Mouse (Mus musculus) testis, adult 10 weeks (tissue): Measurements from ENCODE around the gene Tctex1d4. TPM values are rescaled to one million over a fixed set of nuclear protein-coding genes. Genes with fewer than 3 reads are reported as not detected.

Source experiments
- polyA plus RNA-seq: library from polyadenylated mRNA; stranded (reverse); fragments of 350-450 nt; fragmentation: Illumina TruSeq; extraction: RNeasy Lipid Tissue Mini Kit (QIAGEN cat#74804); gene quantifications from one replicate; pipeline ENCODE4 v1.2.3, GENCODE M21; 2014; ENCODE audit warnings: low read depth, low replicate concordance

The Tctex1d4 gene
- not detected for polyA plus RNA-seq

DNA sequence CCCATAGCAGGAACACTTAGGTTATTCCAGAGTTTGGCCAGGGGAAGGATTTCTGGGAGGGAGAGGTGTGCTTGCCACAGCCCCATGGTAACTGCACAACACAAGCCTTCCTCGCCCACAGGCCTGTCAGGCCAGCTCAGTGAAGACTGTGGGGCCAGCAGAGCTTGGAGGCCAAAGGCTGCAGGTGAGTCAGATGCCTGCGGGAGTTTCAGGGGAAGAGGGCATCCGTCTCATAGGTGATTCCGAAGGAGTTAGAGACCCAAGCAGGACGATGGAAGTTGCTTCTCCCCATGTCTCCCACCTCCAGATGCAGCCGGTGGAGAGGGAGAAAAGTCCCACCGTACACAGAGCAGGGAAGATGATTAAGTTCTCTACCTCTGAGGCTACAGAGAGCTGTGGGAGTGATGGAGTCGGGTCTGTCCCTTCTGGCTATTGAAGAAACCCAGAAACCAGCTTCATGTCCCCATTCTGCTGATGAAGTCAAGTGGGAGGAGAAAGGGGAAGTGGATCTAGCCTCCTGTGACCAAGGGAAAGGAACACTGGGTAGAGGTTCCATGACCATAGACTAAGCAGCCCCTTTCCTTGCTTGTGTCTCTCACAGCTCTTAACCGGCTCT is at the start of gene Tctex1d4:
Gene Tctex1d4, plus strand, starts transcription at position 120 of the 616 bp plus-strand sequence.

DNA sequence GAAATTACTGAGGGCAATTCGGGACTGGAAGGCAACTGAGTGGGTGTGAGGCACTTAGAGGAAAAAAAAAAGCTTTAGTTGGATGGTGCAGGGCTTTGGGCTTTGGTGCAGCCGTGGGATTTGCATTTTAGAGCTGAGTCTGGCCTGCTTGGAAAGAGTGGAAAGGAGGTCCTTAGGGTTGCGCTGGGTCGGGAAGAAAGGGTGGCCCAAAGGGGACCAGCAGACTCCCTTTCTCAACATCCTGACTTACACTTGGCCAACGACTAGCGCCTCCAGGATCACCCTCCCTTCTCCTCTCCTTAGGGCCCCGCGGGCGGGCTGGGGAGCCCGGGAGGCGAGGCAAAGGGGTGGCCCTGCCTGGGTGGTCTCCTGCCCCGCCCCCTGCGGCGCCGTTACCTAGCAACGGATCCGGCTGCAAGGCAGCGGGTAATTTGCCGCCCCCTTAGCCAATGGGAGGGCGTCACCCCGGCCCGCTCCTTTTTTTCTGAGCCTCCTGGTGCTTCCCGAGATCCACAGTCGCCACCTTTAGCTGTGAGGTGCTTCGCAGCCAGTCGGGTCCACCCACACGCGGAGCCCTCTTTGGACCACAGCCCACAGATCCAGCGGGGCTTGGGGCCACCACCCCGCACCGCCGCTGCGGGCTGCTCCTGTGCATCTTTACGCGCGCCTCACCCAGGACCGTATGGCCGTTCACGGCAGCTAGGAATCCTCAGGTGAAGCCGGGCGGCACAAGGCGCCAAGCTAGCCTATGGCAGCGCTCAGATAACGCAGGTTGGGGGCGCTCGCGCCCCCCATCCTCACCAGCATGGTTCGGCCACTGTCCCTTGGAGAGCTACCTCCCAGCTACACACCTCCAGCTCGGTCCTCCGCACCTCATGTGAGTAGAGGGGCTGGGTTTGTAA is 30.8 kb upstream of the Tctex1d4 start, which contains the start of gene Ptch2:
Gene Ptch2, plus strand, starts transcription at position 525 of the 902 bp plus-strand sequence.

DNA sequence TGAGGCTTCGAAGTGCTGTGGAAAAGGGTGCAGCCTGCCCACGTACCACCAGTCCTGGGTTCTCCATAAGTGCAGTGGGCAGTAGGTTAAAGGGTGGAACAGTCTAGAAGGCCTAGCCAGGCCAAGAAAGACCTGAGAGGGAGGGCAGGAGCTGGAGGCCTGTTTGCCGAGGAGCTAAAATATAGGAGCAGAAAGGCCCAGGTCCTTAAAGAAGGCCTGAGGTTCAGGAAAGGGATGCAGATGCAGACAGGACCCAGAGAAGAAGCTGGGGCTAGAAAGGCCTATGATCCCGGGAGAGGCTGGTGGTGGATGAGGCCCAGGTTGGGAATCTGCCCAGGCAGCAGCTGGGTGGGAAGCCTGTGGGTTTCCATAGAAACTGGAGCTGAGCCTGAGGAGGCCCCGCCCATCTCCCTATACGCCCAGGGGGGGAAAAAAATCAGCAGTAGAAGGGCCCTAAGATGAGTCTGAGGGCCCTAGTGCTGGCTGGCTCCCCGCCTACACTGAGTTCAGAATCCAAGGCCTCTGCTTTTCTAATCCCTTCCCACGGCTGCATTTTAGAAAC is 1.2 kb upstream of the Tctex1d4 start, which contains the start of gene Btbd19:
Gene Btbd19, minus strand, starts transcription at position 378 of the 562 bp plus-strand sequence.

DNA sequence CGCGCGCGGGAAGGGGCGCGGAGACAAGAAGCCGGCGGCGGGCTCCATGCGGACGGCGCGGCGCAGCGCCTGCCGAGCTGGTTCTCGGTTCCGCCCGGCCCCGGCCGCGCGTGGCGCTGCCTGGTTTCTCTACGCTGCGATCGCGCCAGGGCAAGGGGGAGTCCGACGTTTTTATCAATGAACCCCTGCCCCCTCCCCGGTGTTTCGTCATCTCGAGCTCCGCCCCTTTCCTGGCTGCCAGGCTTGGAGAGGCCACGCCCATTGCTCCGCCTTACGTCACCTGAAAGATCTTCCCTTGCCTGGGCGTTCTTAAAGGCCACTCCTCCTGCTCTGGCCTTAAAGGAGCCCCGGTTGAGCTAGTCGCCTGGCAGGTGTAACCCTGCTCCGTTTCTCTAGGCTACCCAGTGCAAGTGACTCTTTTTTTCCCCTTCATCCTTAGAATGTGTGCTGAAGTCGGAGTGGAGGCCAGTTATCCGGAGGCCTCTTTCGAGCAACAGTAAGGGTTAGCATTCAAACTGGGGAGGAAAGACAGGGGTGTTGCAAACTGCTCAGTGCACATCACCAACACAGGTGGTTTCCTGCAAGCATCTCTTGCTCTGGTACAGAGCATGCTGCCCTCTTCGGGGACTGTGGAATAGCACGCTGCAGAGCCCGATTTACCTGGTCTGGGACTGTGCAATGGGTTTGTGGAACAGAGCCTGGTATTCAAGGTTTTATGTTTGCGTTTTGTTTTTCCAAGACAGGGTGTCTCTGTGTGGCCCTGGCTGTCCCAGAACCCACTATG is 7.4 kb downstream of the Tctex1d4 start, which contains the start of gene Plk3:
Gene Plk3, minus strand, starts transcription at position 147 of the 784 bp plus-strand sequence.

DNA sequence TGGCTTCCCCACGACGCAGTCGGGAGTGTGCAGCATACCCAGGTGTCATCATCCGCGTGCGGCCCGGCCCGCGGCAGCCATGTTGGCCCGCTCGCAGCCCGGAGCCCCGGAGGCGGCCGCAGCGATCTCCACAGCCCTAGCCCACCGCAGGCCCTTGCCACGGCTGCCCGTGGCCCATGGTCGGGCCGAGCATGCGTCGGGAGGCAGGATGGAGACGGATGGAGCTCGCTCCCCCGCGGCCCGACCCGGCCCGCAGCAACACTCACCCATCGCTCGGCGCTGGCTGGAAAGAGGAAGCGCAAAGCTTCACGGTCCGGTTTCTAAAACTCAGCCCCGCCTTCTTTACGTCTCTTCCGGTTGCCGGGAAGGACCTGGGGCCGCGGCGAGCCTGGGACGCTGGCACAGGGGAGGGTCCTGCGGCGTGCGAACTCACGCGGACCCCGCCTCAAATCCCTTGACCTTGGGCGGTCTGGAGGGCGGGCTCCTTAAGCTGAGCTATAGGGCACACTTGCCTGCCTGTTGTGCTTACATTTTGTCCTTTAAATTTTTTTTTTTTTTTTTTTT is 29.3 kb downstream of the Tctex1d4 start, which contains the start of gene Rps8:
Gene Rps8, minus strand, starts transcription at position 452 of the 564 bp plus-strand sequence.

Other genes starting within 250 kb of the Tctex1d4 start
- gene Zswim5, start 249.4 kb upstream of the Tctex1d4 start, polyA plus RNA-seq = 3.1 TPM
- 2.9 TPM for gene Urod, start 132.4 kb upstream of the Tctex1d4 start, polyA plus RNA-seq
- 2.4 TPM for gene Hectd3, start 131.5 kb upstream of the Tctex1d4 start, polyA plus RNA-seq
- gene Eif2b3, start 107.4 kb upstream of the Tctex1d4 start, polyA plus RNA-seq = 16.7 TPM
- gene Ptch2, start 30.7 kb upstream of the Tctex1d4 start, polyA plus RNA-seq = 0.48 TPM
- gene Btbd19, start 1.1 kb upstream of the Tctex1d4 start, polyA plus RNA-seq = 0.36 TPM
- not detected for gene Plk3, start 7.2 kb downstream of the Tctex1d4 start, polyA plus RNA-seq
- gene Rps8, start 29.4 kb downstream of the Tctex1d4 start, polyA plus RNA-seq = 39.8 TPM
- gene Kif2c, start 55.8 kb downstream of the Tctex1d4 start, polyA plus RNA-seq = 179 TPM
- gene Tmem53, start 125.2 kb downstream of the Tctex1d4 start, polyA plus RNA-seq = 16.2 TPM
- 66.7 TPM for gene Armh1, start 125.3 kb downstream of the Tctex1d4 start, polyA plus RNA-seq